Mouse (Mus musculus) heart, embryonic 13.5 days (tissue): ENCODE results near the gene Ugt1a8. TPM values are rescaled to one million over a fixed set of nuclear protein-coding genes. Genes with fewer than 3 reads are reported as not detected.

Experiments used
- ATAC-seq: fragments of 200-750 bp; cut with Nextera tagmentation; 2 replicates; pipeline ENCODE4 v1.8.0; 2017; ENCODE audit warnings: moderate TSS enrichment; ENCODE audit not compliant: insufficient number of reproducible peaks, low FRiP score, low TSS enrichment; ENCODE audit errors: extremely low read depth
- H3K27ac ChIP-seq: fragments of 300-500 bp; sonication (generic); replicated peaks from 2 replicates; pipeline ENCODE4 v1.5.1; 2015; ENCODE audit warnings: moderate library complexity, mild to moderate bottlenecking, inconsistent platforms
- H3K27me3 ChIP-seq: fragments of 300-500 bp; sonication (generic); replicated peaks from 2 replicates; pipeline ENCODE4 v1.6.1; 2015; ENCODE audit warnings: mild to moderate bottlenecking, inconsistent platforms
- H3K36me3 ChIP-seq: fragments of 300-500 bp; sonication (generic); 2 replicates; pipeline ENCODE4 v1.6.1; 2015; ENCODE audit warnings: mild to moderate bottlenecking, inconsistent platforms
- H3K4me1 ChIP-seq: fragments of 300-500 bp; sonication (generic); 2 replicates; pipeline ENCODE4 v1.6.1; 2015; ENCODE audit warnings: inconsistent platforms
- H3K4me2 ChIP-seq: fragments of 300-500 bp; sonication (generic); 2 replicates; pipeline ENCODE4 v1.6.1; 2015; ENCODE audit warnings: inconsistent platforms, mild to moderate bottlenecking, moderate library complexity
- H3K4me3 ChIP-seq: fragments of 300-500 bp; sonication (generic); 2 replicates; pipeline ENCODE4 v1.5.1; 2015; ENCODE audit warnings: moderate library complexity, mild to moderate bottlenecking, inconsistent platforms
- H3K9ac ChIP-seq: fragments of 300-500 bp; sonication (generic); 2 replicates; pipeline ENCODE4 v1.6.1; 2015; ENCODE audit warnings: inconsistent platforms, mild to moderate bottlenecking, moderate library complexity
- H3K9me3 ChIP-seq: fragments of 300-500 bp; sonication (generic); 2 replicates; pipeline ENCODE4 v1.6.1; 2016; ENCODE audit warnings: inconsistent platforms
- WGBS: fragments of 180-500 bp; shearing (Covaris S2); methylation state at CpG from one replicate; pipeline ENCODE4 v1.1.7; 2015; ENCODE audit warnings: mixed read lengths; 5-methylcytosine and 5-hydroxymethylcytosine counted together
- polyA plus RNA-seq: library from polyadenylated mRNA; unstranded; fragments of >200 nt; fragmentation: Nextera tagmentation; extraction: Ambion mirVana; gene quantifications from 2 replicates; pipeline ENCODE4 v1.2.1, GENCODE M21; 2015

Ugt1a8 gene
- polyA plus RNA-seq, 1 experiment from 2014 or later: not detected

GRCm38 (mm10) chr1:88225741-88226140 lies 138.1 kb downstream of the Ugt1a8 start:
- Histone ChIP-seq H3K9me3 (peaks cover 59% of the 10 kb centered on the region), H3K4me2 (no peak overlapping the region), H3K36me3 (no peaks in the 10 kb centered on the region), H3K4me1 (no peaks in the 10 kb centered on the region), H3K27ac (no peak overlapping the region), H3K27me3 (no peaks in the 10 kb centered on the region), H3K4me3 (no peak overlapping the region), H3K9ac (no peak overlapping the region)
- ATAC-seq: no peak

- Histone ChIP-seq H3K4me3 (no peak within 1 kb of the TSS), H3K4me1 (no peaks in the 10 kb centered on the region), H3K36me3 (no peaks in the 10 kb centered on the region), H3K27me3 (no peaks in the 10 kb centered on the region), H3K9ac (no peak within 1 kb of the TSS), H3K4me2 (no peak within 1 kb of the TSS), H3K9me3 (peaks cover 70% of the 10 kb centered on the region), H3K27ac (no peak within 1 kb of the TSS)
- no peak for ATAC-seq
- WGBS: 45% methylated on average over 5 of the region's 5 CpGs
These were observed 139.2 kb downstream of the Ugt1a8 start, which contains the start of gene Mroh2a for GRCm38 (mm10) chr1:88226670-88227379. Gene Mroh2a, plus strand, starts transcription at chr1:88226986.

DNA sequence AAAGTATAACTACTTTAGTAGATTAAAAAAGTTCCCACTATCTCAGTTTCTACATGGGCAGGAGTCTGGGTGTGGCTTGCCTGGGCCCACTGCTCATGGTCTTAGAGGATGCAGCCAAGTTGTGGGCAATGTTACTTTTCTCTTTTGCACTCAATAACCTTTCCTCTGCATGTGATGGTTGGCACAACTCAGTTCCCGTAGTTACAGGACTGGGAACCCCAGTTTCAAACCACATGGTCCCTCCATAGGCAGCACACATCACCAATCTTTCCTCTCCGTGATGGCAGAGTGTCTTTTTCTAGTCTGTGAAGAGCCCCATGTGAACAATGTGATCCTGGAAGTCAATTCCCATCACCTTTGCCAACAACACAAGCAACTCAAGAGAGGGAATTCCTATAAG lies 139.9 kb downstream of the Ugt1a8 start:
- no peak overlapping the region for H3K4me2 ChIP-seq
- ATAC-seq: no peak
- H3K4me3 ChIP-seq: no peak overlapping the region
- WGBS: 50% methylated on average over 2 of the region's 2 CpGs
- H3K27me3 ChIP-seq: no peaks in the 10 kb centered on the region
- no peak overlapping the region for H3K27ac ChIP-seq
- no peak overlapping the region for H3K9ac ChIP-seq
- peaks cover 73% of the 10 kb centered on the region for H3K9me3 ChIP-seq
- H3K36me3 ChIP-seq: no peaks in the 10 kb centered on the region
- no peaks in the 10 kb centered on the region for H3K4me1 ChIP-seq

DNA sequence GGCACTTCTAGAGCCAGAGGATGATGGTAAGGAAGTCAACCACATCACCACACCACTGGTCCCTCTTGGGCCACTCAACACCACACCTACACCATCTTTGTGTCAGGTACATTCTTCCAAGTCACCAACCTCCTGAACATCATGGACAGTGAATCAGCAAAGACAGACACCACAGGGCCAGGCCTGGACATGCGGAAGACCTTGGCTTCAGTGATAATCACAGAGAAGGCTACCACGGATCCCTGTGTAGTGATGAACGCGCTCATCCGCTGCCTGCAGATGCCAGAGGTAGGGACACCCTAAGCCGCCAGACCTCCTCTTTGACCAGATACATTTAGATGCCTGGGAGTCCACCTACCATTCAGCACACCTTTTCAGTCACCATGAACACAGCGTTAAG lies 140.5 kb downstream of the Ugt1a8 start:
- H3K9ac ChIP-seq: no peak overlapping the region
- no peaks in the 10 kb centered on the region for H3K27me3 ChIP-seq
- ATAC-seq: 0 out of 2 replicates have a peak, but pooled peaks have one; percentile 4
- no peak overlapping the region for H3K4me2 ChIP-seq
- 65% methylated on average over 7 of the region's 7 CpGs for WGBS
- no peaks in the 10 kb centered on the region for H3K4me1 ChIP-seq
- no peak overlapping the region for H3K4me3 ChIP-seq
- H3K9me3 ChIP-seq: peaks cover 79% of the 10 kb centered on the region
- no peaks in the 10 kb centered on the region for H3K36me3 ChIP-seq
- H3K27ac ChIP-seq: no peak overlapping the region

DNA sequence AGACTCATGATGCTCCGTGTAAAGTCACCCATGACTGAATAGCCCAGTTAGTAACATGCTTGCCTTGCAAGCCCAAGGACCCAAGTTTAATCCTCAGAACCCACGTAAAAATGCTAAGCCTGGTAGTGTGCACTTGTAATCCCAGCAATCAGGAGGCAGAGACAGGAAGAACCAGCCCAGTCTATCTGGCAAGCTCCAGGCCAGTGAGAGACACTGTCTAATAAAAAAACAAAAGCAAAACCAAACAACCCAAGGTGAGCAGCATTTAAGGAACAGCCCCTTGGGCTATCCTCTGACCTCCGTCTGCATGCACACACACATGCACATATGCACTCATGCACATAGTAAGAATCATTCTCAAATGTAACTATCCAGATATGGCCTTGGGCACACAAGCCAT lies 142.0 kb downstream of the Ugt1a8 start:
- Histone ChIP-seq H3K4me2 (no peak overlapping the region), H3K4me1 (no peaks in the 10 kb centered on the region), H3K9me3 (peaks cover 91% of the 10 kb centered on the region), H3K27me3 (no peaks in the 10 kb centered on the region), H3K4me3 (no peak overlapping the region), H3K27ac (no peak overlapping the region), H3K9ac (no peak overlapping the region), H3K36me3 (no peaks in the 10 kb centered on the region)
- WGBS: 68% methylated on average over 3 of the region's 3 CpGs
- no peak for ATAC-seq

GRCm38 (mm10) chr1:88229986-88230385 lies 142.4 kb downstream of the Ugt1a8 start:
- Histone ChIP-seq H3K4me2 (no peak overlapping the region), H3K27me3 (no peaks in the 10 kb centered on the region), H3K9ac (no peak overlapping the region), H3K27ac (no peak overlapping the region), H3K36me3 (no peaks in the 10 kb centered on the region), H3K4me3 (no peak overlapping the region), H3K9me3 (peaks cover 96% of the 10 kb centered on the region), H3K4me1 (no peaks in the 10 kb centered on the region)
- 69% methylated on average over 5 of the region's 5 CpGs for WGBS
- no peak for ATAC-seq

GRCm38 (mm10) chr1:88230421-88230820 lies 142.8 kb downstream of the Ugt1a8 start:
- H3K4me3 ChIP-seq: no peak overlapping the region
- H3K9me3 ChIP-seq: peaks cover 98% of the 10 kb centered on the region
- H3K27me3 ChIP-seq: no peaks in the 10 kb centered on the region
- H3K27ac ChIP-seq: no peak overlapping the region
- no peaks in the 10 kb centered on the region for H3K4me1 ChIP-seq
- ATAC-seq: no peak
- H3K4me2 ChIP-seq: no peak overlapping the region
- WGBS: 66% methylated on average over 7 of the region's 7 CpGs
- H3K36me3 ChIP-seq: no peaks in the 10 kb centered on the region
- no peak overlapping the region for H3K9ac ChIP-seq

- H3K4me3 ChIP-seq: no peak overlapping the region
- H3K4me2 ChIP-seq: no peak overlapping the region
- no peaks in the 10 kb centered on the region for H3K36me3 ChIP-seq
- H3K27ac ChIP-seq: no peak overlapping the region
- peaks cover 98% of the 10 kb centered on the region for H3K9me3 ChIP-seq
- H3K9ac ChIP-seq: no peak overlapping the region
- no peaks in the 10 kb centered on the region for H3K27me3 ChIP-seq
- WGBS: 66% methylated on average over 6 of the region's 6 CpGs
- no peaks in the 10 kb centered on the region for H3K4me1 ChIP-seq
- ATAC-seq: no peak
These were observed 143.6 kb downstream of the Ugt1a8 start for GRCm38 (mm10) chr1:88230981-88231802.

GRCm38 (mm10) chr1:88231803-88232499 lies 144.3 kb downstream of the Ugt1a8 start:
- H3K4me2 ChIP-seq: no peak overlapping the region

GRCm38 (mm10) chr1:88232664-88233380 lies 145.2 kb downstream of the Ugt1a8 start:
- WGBS: 46% methylated on average over 3 of the region's 3 CpGs
- H3K36me3 ChIP-seq: no peaks in the 10 kb centered on the region
- no peak overlapping the region for H3K4me3 ChIP-seq
- ATAC-seq: no peak
- H3K9ac ChIP-seq: no peak overlapping the region
- no peak overlapping the region for H3K4me2 ChIP-seq
- H3K27ac ChIP-seq: no peak overlapping the region
- H3K4me1 ChIP-seq: no peaks in the 10 kb centered on the region
- no peaks in the 10 kb centered on the region for H3K27me3 ChIP-seq
- peaks cover 94% of the 10 kb centered on the region for H3K9me3 ChIP-seq

More at GRCm38 (mm10) chr1:88231803-88232499, 144.3 kb downstream of the Ugt1a8 start:
- Histone ChIP-seq H3K9me3 (peaks cover 94% of the 10 kb centered on the region), H3K36me3 (no peaks in the 10 kb centered on the region), H3K27me3 (no peaks in the 10 kb centered on the region), H3K27ac (no peak overlapping the region), H3K4me1 (no peaks in the 10 kb centered on the region), H3K4me3 (no peak overlapping the region), H3K9ac (no peak overlapping the region)
- ATAC-seq: no peak
- WGBS: 57% methylated on average over 7 of the region's 7 CpGs
